Mouse (Mus musculus): ENCODE results near the gene Klhl21. TPM values are rescaled to one million over a fixed set of nuclear protein-coding genes. Genes with fewer than 3 reads are reported as not detected.
"Not testable (repeated sequence)": the region's sequence is repeated elsewhere in the genome, so short reads cannot be mapped to it uniquely, and the experiment has no call there.

The Klhl21 gene
- polyA plus RNA-seq, 1 experiment from 2014 or later, result 4.6 TPM

GRCm38 (mm10) chr4:152022506-152022905 lies 13.9 kb downstream of the Klhl21 start:
- Histone ChIP-seq H3K27ac (ENCODE audit: low read length) (no peak overlapping the region), H3K9ac (ENCODE audit: low read depth, low read length) (no peak overlapping the region; the same call in 1 of the 2 replicates), H3K4me2 (ENCODE audit: low read depth, low read length) (no peak overlapping the region), H3K9me3 (replicated peaks; ENCODE audit: control insufficient read depth, low read length) (no peaks in the 10 kb centered on the region), H3K4me1 (ENCODE audit: control insufficient read depth, low read depth, low read length) (peaks cover 21% of the 10 kb centered on the region), H3K36me3 (ENCODE audit: control insufficient read depth, insufficient read depth) (peaks cover 26% of the 10 kb centered on the region), H3K4me3 (ENCODE audit: low read depth, low read length) (no peak overlapping the region), H3K27me3 (ENCODE audit: control insufficient read depth, insufficient read depth, low read depth, low read length) (no peaks in the 10 kb centered on the region)
- WGBS (ENCODE audit: insufficient replicate concordance), result 80% methylated on average over 8 of the region's 8 CpGs
- ATAC-seq (ENCODE audit: low read depth), result no peak

- no peak for ATAC-seq (ENCODE audit: low read depth)
- H3K4me1 ChIP-seq (ENCODE audit: control insufficient read depth, low read depth, low read length), result peaks cover 27% of the 10 kb centered on the region
- no peak overlapping the region for H3K4me3 ChIP-seq (ENCODE audit: low read depth, low read length)
- WGBS (ENCODE audit: insufficient replicate concordance), result 76% methylated on average over 11 of the region's 11 CpGs
- no peak overlapping the region for H3K9ac ChIP-seq (ENCODE audit: low read depth, low read length)
- no peaks in the 10 kb centered on the region for H3K9me3 ChIP-seq (replicated peaks; ENCODE audit: control insufficient read depth, low read length)
- H3K27ac ChIP-seq (ENCODE audit: low read length), result no peak overlapping the region
- peaks cover 22% of the 10 kb centered on the region for H3K36me3 ChIP-seq (ENCODE audit: control insufficient read depth, insufficient read depth)
- H3K27me3 ChIP-seq (ENCODE audit: control insufficient read depth, insufficient read depth, low read depth, low read length), result no peaks in the 10 kb centered on the region
- no peak overlapping the region for H3K4me2 ChIP-seq (ENCODE audit: low read depth, low read length)
Observed at GRCm38 (mm10) chr4:152024525-152024924, 15.9 kb downstream of the Klhl21 start.

- 3% methylated on average over 37 of the region's 41 CpGs for WGBS (ENCODE audit: insufficient replicate concordance)
- Histone ChIP-seq H3K27me3 (ENCODE audit: control insufficient read depth, insufficient read depth, low read depth, low read length) (no peaks in the 10 kb centered on the region), H3K36me3 (ENCODE audit: control insufficient read depth, insufficient read depth) (peaks cover 4% of the 10 kb centered on the region; the same call in 1 of the 2 replicates), H3K9me3 (replicated peaks; ENCODE audit: control insufficient read depth, low read length) (no peaks in the 10 kb centered on the region), H3K4me1 (ENCODE audit: control insufficient read depth, low read depth, low read length) (peaks cover 27% of the 10 kb centered on the region), H3K9ac (ENCODE audit: low read depth, low read length) (peak overlapping the region; percentile 81), H3K4me2 (ENCODE audit: low read depth, low read length) (peak overlapping the region; percentile 96), H3K4me3 (ENCODE audit: low read depth, low read length) (peak overlapping the region; percentile 85), H3K27ac (ENCODE audit: low read length) (peak overlapping the region; percentile 84)
- ATAC-seq (ENCODE audit: low read depth), result peak; percentile 67
Observed at GRCm38 (mm10) chr4:152026751-152027508, 18.3 kb downstream of the Klhl21 start.

GRCm38 (mm10) chr4:152027524-152027923 lies 18.9 kb downstream of the Klhl21 start, which contains the start of gene Zbtb48:
Zbtb48 (minus strand) TSS chr4:152027671.
- under 1% methylated on average over 31 of the region's 35 CpGs for WGBS (ENCODE audit: insufficient replicate concordance)
- Histone ChIP-seq H3K9me3 (replicated peaks; ENCODE audit: control insufficient read depth, low read length) (no peaks in the 10 kb centered on the region), H3K4me3 (ENCODE audit: low read depth, low read length) (peak within 1 kb of the TSS; percentile 85), H3K9ac (ENCODE audit: low read depth, low read length) (peak within 1 kb of the TSS; percentile 81), H3K4me1 (ENCODE audit: control insufficient read depth, low read depth, low read length) (peaks cover 27% of the 10 kb centered on the region), H3K27ac (ENCODE audit: low read length) (peak within 1 kb of the TSS; percentile 84), H3K27me3 (ENCODE audit: control insufficient read depth, insufficient read depth, low read depth, low read length) (no peaks in the 10 kb centered on the region), H3K36me3 (ENCODE audit: control insufficient read depth, insufficient read depth) (peaks cover 2% of the 10 kb centered on the region; the same call in 1 of the 2 replicates), H3K4me2 (ENCODE audit: low read depth, low read length) (peak within 1 kb of the TSS; percentile 96)
- ATAC-seq (ENCODE audit: low read depth), result peak; percentile 96

- peak overlapping the region; percentile 96 for H3K4me2 ChIP-seq (ENCODE audit: low read depth, low read length)
- H3K4me1 ChIP-seq (ENCODE audit: control insufficient read depth, low read depth, low read length), result peaks cover 27% of the 10 kb centered on the region
- no peaks in the 10 kb centered on the region; the same call in 1 of the 2 replicates for H3K36me3 ChIP-seq (ENCODE audit: control insufficient read depth, insufficient read depth)
- H3K9me3 ChIP-seq (replicated peaks; ENCODE audit: control insufficient read depth, low read length), result no peaks in the 10 kb centered on the region
- ATAC-seq (ENCODE audit: low read depth), result no peak
- no peak overlapping the region for H3K27ac ChIP-seq (ENCODE audit: low read length)
- H3K27me3 ChIP-seq (ENCODE audit: control insufficient read depth, insufficient read depth, low read depth, low read length), result no peaks in the 10 kb centered on the region
- H3K4me3 ChIP-seq (ENCODE audit: low read depth, low read length), result no peak overlapping the region; the same call in 1 of the 2 replicates
- no peak overlapping the region for H3K9ac ChIP-seq (ENCODE audit: low read depth, low read length)
- WGBS (ENCODE audit: insufficient replicate concordance), result 67% methylated on average over 15 of the region's 15 CpGs
Observed at GRCm38 (mm10) chr4:152028456-152028855, 19.9 kb downstream of the Klhl21 start.

- H3K27me3 ChIP-seq (ENCODE audit: control insufficient read depth, insufficient read depth, low read depth, low read length), result no peaks in the 10 kb centered on the region
- H3K4me3 ChIP-seq (ENCODE audit: low read depth, low read length), result no peak overlapping the region
- peaks cover 25% of the 10 kb centered on the region for H3K4me1 ChIP-seq (ENCODE audit: control insufficient read depth, low read depth, low read length)
- H3K9ac ChIP-seq (ENCODE audit: low read depth, low read length), result no peak overlapping the region
- no peak for ATAC-seq (ENCODE audit: low read depth)
- H3K4me2 ChIP-seq (ENCODE audit: low read depth, low read length), result no peak overlapping the region
- no peak overlapping the region for H3K27ac ChIP-seq (ENCODE audit: low read length)
- H3K9me3 ChIP-seq (replicated peaks; ENCODE audit: control insufficient read depth, low read length), result no peaks in the 10 kb centered on the region
- no peaks in the 10 kb centered on the region for H3K36me3 ChIP-seq (ENCODE audit: control insufficient read depth, insufficient read depth)
- WGBS (ENCODE audit: insufficient replicate concordance), result 40% methylated on average over 5 of the region's 5 CpGs
Observed at GRCm38 (mm10) chr4:152029087-152029486, 20.5 kb downstream of the Klhl21 start.

- no peak overlapping the region for H3K4me3 ChIP-seq (ENCODE audit: low read depth, low read length)
- no peaks in the 10 kb centered on the region for H3K9me3 ChIP-seq (replicated peaks; ENCODE audit: control insufficient read depth, low read length)
- no peak overlapping the region for H3K4me2 ChIP-seq (ENCODE audit: low read depth, low read length)
- peaks cover 21% of the 10 kb centered on the region for H3K4me1 ChIP-seq (ENCODE audit: control insufficient read depth, low read depth, low read length)
- no peak for ATAC-seq (ENCODE audit: low read depth)
- no peak overlapping the region for H3K27ac ChIP-seq (ENCODE audit: low read length)
- no peaks in the 10 kb centered on the region for H3K36me3 ChIP-seq (ENCODE audit: control insufficient read depth, insufficient read depth)
- no peak overlapping the region for H3K9ac ChIP-seq (ENCODE audit: low read depth, low read length)
- WGBS (ENCODE audit: insufficient replicate concordance), result 64% methylated on average over 4 of the region's 4 CpGs
- no peaks in the 10 kb centered on the region for H3K27me3 ChIP-seq (ENCODE audit: control insufficient read depth, insufficient read depth, low read depth, low read length)
Observed at GRCm38 (mm10) chr4:152029997-152030396, 21.4 kb downstream of the Klhl21 start.

- H3K9ac ChIP-seq (ENCODE audit: low read depth, low read length), result no peak overlapping the region
- no peak overlapping the region for H3K27ac ChIP-seq (ENCODE audit: low read length)
- H3K9me3 ChIP-seq (replicated peaks; ENCODE audit: control insufficient read depth, low read length), result no peaks in the 10 kb centered on the region
- H3K4me1 ChIP-seq (ENCODE audit: control insufficient read depth, low read depth, low read length), result peaks cover 4% of the 10 kb centered on the region
- no peaks in the 10 kb centered on the region for H3K36me3 ChIP-seq (ENCODE audit: control insufficient read depth, insufficient read depth)
- no peak for ATAC-seq (ENCODE audit: low read depth)
- 81% methylated on average over 13 of the region's 13 CpGs for WGBS (ENCODE audit: insufficient replicate concordance)
- no peak overlapping the region for H3K4me2 ChIP-seq (ENCODE audit: low read depth, low read length)
- H3K27me3 ChIP-seq (ENCODE audit: control insufficient read depth, insufficient read depth, low read depth, low read length), result no peaks in the 10 kb centered on the region
- no peak overlapping the region for H3K4me3 ChIP-seq (ENCODE audit: low read depth, low read length)
Observed at GRCm38 (mm10) chr4:152032922-152033321, 24.3 kb downstream of the Klhl21 start.

- H3K36me3 ChIP-seq (ENCODE audit: control insufficient read depth, insufficient read depth); H3K27me3 ChIP-seq (ENCODE audit: control insufficient read depth, insufficient read depth, low read depth, low read length); H3K9me3 ChIP-seq (replicated peaks; ENCODE audit: control insufficient read depth, low read length); ATAC-seq (ENCODE audit: low read depth); H3K4me2 ChIP-seq (ENCODE audit: low read depth, low read length); H3K27ac ChIP-seq (ENCODE audit: low read length); H3K9ac ChIP-seq (ENCODE audit: low read depth, low read length); H3K4me3 ChIP-seq (ENCODE audit: low read depth, low read length): not testable (repeated sequence)
- 79% methylated on average over 6 of the region's 6 CpGs for WGBS (ENCODE audit: insufficient replicate concordance)
- H3K4me1 ChIP-seq (ENCODE audit: control insufficient read depth, low read depth, low read length), result peaks cover 15% of the 10 kb centered on the region
Observed at GRCm38 (mm10) chr4:152036464-152036863, 27.9 kb downstream of the Klhl21 start.

Data from liver, embryonic 16.5 days (tissue).